Mouse (Mus musculus) embryonic stem cell, embryonic (primary cell): ENCODE results near the gene Ubxn4.
"Not testable (repeated sequence)": the region's sequence is repeated elsewhere in the genome, so short reads cannot be mapped to it uniquely, and the experiment has no call there.

ENCODE experiments used
- CTCF ChIA-PET, 4 experiments: fragments of 300-600 bp in 2 of 4; fragments of 350-600 bp in 2 of 4; sonication (Branson Sonifier 250); formaldehyde crosslinking; loops; one replicate each; lab custom pipeline; 2022; ENCODE audit warnings: inconsistent platforms in 2 of 4; lab: Charles Lee
- POLR2A ChIA-PET, 4 experiments: fragments of 300-600 bp in 2 of 4; fragments of 350-600 bp in 2 of 4; sonication (Branson Sonifier 250); formaldehyde crosslinking; loops; one replicate each; lab custom pipeline; 2022; ENCODE audit warnings: antibody characterized with exemption in 4 of 4, inconsistent platforms in 1 of 4; lab: Charles Lee

Gene Ubxn4

DNA sequence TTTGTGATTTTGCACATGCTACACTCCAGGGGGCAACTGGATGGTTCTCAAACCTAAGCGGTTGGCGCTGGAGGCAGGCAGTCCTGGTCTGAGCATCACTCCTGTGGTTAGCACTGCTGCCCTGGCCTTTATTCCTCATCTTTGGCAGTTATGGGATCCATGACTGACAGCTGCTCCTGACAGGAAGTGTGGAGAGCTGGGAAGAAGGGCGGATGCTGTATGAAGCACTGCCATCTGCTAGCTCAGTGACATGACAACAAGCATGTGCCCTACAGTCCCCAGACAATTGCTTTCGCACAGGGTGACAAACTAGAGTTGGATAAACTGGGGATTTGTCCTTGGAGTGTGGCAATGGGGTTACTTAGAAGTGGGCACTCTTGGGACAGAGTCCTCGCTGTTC, 46.5 kb downstream of the Ubxn4 start:
- POLR2A ChIA-PET, result interaction anchor here in 2 of 4 experiments (1.1 to 1.6 kb wide), 3 partner anchors 23 to 69 kb away, joined by 3 to 5 read pairs (median 3); partner anchors contain the start of gene Mcm6 (in 1 of the 2)
- CTCF ChIA-PET, result no interaction called here

DNA sequence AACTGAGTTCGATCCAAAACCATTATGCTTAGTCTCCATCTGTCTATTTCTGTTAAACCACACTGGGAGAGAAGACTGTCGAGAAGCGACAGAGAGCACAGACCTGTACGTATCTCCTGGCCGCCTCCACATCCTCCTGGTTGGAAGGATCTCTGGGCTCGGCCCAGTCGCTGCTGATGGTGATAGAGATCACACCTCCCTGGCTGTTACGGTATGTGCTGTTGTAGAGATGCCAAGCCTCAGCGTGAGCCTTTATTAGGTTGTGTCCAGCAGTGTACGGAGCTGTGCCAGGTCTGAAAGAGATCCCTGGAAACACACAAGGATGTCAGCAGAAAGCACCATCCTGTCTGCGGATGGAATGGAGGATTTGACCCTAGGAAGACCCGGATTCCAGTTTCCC, 49.8 kb downstream of the Ubxn4 start:
- CTCF ChIA-PET, result no interaction called here
- POLR2A ChIA-PET, result interaction anchor here in 2 of 4 experiments (0.8 to 1.5 kb wide), 2 partner anchors 123 to 510 kb away, joined by 3 read pairs; partner anchors contain the start of gene Dars (in 1 of the 2)

DNA sequence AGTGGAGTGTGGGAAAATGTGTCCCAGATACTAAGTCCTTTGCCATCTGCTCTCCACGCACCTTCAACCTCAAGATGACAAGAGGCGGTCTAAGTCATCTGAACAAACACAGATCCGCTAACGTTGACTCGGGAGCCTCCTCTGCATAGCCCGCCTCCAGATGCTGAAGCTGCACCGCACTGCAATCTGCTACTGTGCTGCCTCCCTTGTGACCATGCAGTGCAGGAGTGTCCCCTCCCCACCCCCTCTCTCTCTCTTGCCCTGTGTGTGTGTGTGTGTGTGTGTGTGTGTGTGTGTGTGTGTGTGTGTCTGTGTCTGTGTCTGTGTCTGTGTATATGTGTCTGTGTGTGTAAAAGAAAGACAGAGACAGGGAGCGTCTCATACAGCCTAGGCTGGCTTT, 51.5 kb downstream of the Ubxn4 start:
- CTCF ChIA-PET, result no interaction called here
- POLR2A ChIA-PET, result interaction anchor here in 2 of 4 experiments (0.6 to 1.4 kb wide), 5 partner anchors 12 to 122 kb away, joined by 3 to 6 read pairs (median 4); partner anchors contain the start of genes Dars (in 1 of the 2) and Mcm6 (in 1 of the 2)

DNA sequence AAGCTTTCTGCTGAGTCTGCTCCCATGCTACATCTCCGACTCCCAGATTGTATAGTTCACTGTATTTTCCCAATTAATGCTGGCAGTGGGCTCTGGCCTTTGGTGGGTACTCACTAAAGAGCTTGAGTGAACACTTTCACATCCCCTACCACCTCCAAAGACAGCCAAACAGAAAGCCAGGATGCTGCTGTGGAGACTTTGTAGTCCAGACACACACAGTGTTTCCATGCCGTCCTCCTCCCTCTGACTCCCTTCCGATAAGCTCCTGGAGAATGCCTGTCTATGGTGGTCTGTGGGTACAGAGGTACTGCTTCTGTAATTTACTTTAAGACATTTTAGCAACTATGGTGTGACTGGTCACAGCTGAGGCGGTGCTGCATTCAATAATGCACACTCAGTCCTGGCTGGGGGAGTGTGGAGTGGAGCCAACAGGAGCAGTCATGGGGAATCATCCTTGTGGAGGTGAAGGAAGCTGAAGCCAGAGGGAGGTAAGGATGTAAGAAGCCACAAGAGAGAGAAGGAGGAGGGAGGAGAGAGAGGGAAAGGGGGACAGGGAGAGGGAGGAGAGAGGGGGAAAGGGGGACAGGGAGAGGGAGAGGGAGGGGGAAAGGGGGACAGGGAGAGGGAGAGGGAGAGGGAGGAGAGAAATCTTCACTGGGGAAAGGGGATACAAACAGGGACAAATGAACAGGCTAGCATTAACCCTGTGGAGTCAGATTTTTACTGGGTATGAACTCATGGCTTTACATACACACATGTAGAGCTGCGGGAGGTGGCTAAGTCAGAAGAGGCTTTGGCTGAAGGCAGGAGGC, 52.2 kb downstream of the Ubxn4 start:
- ChIA-PET POLR2A (interaction anchor here in 2 of 4 experiments (0.6 to 1.4 kb wide), 5 partner anchors 11 to 121 kb away, joined by 3 to 6 read pairs (median 4); partner anchors contain the start of genes Dars (in 1 of the 2) and Mcm6 (in 1 of the 2)), CTCF (no interaction called here)

DNA sequence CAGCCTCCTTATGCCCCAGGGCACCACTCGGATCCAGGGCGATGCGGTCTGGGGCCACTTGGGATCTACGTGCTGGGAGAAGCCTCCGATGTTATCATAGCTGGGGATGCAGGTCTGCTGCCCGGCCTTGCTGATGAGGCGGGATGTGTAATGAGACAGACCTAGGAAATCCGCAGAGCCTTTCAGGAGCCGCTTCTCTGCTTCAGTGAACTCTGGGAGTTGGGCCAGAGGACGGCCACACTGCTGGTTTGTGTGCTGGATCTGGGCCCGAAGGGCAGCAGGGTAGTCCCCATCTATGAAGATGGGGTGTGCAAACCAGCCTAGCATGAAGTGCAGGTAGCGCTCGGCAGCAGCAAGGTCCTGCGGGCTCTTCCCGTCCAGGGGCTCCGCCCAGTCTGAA, 60.1 kb downstream of the Ubxn4 start:
- ChIA-PET CTCF (no interaction called here), POLR2A (interaction anchor here in 1 of 4 experiments (1.0 to 1.2 kb wide), 3 partner anchors 22 to 258 kb away, joined by 3 to 6 read pairs (median 3); no protein-coding TSS in a partner anchor)

DNA sequence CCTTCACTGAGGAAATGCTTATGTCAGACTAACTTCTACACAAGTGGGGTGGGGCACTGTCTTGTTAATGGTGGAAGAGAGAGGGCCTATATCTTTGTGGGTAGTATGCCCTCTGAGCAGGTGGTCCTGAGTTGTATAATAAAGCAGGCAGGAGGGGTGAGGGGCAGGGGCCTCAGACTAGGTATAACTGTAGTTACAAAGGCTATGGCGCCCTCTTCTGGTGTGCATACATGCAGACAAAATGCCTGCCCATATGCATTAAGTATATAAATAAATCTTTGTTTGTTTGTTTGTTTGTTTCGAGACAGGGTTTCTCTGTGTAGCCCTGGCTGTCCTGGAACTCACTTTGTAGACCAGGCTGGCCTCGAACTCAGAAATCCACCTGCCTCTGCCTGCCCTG, 65.3 kb downstream of the Ubxn4 start:
- ChIA-PET POLR2A (no interaction called here), CTCF (interaction anchor here in 1 of 4 experiments (1.1 kb wide), 1 partner anchor 23 kb away, joined by 3 read pairs; no protein-coding TSS in a partner anchor)

DNA sequence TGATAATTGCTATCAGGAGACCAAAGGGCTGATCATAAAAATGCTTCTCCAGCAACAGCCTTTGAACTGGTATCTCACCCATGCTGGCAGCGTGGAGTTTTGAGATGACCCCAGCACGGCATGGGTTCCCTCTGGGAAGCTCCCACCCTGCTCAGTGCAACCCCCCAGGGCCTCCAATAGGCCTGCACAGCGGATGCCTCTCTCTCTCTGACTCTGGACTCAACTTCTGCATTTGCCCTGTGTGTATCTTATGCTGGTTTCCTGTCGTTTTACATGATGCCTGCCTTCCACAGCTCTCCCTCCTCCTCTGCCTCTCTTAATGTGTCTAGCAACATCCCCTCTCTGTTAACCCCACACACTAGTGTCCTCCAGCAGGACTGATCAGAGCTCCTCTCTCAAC, 70.9 kb downstream of the Ubxn4 start:
- CTCF ChIA-PET, result no interaction called here
- POLR2A ChIA-PET, result interaction anchor here in 1 of 4 experiments (0.8 kb wide), 1 partner anchor 9 kb away, joined by 3 read pairs; no protein-coding TSS in a partner anchor

DNA sequence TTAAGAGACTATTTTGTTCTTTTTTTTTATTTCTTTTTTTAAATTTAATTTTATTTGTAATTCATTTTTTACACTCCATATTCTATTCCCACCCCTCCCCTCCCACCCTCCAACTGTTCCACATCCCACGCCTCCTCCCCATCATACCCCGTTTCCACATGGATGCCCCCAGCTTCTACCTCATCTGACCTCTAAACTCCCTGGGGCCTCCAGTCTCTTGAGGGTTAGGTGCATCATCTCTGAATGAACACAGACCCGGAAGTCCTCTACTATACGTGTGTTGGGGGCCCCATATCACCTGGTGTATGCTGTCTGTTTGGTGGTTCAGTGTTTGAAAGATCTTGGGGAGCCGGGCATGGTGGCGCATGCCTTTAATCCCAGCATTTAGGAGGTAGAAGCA, 75.5 kb downstream of the Ubxn4 start:
- POLR2A ChIA-PET, result interaction anchor here in 2 of 4 experiments (0.7 to 2.2 kb wide), 5 partner anchors 9 to 40 kb away, joined by 3 to 15 read pairs (median 3); partner anchors contain the start of gene Mcm6 (in 1 of the 2)
- CTCF ChIA-PET, result not testable (repeated sequence)

DNA sequence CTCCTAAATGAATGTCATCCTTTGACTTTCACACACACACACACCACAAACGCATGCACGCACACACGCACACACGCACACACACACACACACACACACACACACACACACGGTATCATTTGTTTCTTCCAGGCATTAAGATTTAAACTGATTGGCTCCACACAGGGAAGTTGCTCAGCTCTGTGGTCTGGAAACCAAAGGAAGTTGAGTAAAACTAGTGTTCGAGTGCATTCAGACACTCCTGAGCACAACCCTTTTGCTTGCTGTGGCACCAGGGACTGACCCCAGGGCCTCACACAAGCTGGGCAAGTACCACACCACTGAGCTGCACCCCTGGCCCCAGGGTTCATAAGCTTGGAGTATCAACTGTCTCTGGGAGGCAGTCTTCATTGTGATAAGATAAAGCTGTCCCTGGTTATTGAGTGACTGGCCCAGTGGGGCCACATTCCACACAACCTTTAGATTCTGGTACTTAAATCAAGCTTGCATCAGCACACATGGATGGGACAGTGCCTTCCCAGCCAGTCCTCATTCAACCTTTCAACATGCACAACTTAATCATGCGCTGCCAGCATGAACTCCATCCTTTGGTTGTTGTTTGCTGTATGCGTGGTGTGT, 79.4 kb downstream of the Ubxn4 start:
- ChIA-PET CTCF (interaction anchor here in 2 of 4 experiments (0.6 to 1.3 kb wide), 3 partner anchors 37 to 498 kb away, joined by 3 to 4 read pairs (median 3); partner anchors contain the start of gene Mcm6 (in 1 of the 2)), POLR2A (interaction anchor here in 3 of 4 experiments (0.7 to 29.2 kb wide), 8 partner anchors 8 to 562 kb away, joined by 3 to 654 read pairs (median 6); partner anchors contain the start of gene Mcm6 (in 2 of the 3))

DNA sequence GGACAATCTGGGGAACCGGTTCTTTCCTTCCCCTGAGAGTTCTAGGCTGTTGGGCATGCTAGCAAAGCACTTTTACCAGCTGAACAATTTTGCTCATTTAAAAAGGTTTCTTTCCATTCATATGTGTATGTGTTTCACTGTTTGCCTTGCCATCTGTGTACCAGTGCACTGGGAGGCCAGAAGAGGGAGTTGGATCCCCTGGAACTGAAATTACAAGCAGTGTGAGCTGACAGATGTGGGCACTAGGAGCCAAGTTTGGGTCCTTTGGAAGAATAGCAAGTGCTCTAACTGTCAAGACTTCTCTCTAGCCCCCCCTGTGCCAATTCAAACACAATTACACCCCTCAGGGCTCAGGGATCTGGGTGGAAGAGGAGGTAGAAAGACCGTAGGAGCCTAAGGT, 81.0 kb downstream of the Ubxn4 start:
- ChIA-PET POLR2A (interaction anchor here in 2 of 4 experiments (0.6 to 29.2 kb wide), 2 partner anchors 34 to 527 kb away, joined by 5 to 654 read pairs; partner anchors contain the start of gene Mcm6 (in 1 of the 2)), CTCF (no interaction called here)

DNA sequence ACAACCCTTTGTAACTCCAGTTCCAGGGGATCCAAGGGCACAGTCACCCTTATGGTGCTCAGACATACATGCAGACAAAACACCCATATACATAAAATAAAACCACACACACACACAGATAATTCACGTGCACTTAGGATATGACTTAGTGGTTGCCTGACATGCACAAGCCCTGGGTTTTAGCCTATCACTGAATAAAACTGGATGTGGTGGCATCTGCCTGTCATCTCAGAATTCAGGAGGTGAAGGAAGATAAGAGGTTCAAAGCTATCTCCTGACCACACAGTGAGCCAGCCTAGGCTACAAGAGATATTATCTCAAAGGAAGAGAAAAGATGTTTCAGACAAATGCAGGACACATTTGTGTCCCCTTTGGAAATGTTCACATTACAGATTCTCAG, 83.4 kb downstream of the Ubxn4 start:
- ChIA-PET POLR2A (interaction anchor here in 2 of 4 experiments (0.5 to 29.2 kb wide), 8 partner anchors 11 to 591 kb away, joined by 3 to 654 read pairs (median 3); partner anchors contain the start of gene Mcm6 (in 1 of the 2)), CTCF (no interaction called here)

DNA sequence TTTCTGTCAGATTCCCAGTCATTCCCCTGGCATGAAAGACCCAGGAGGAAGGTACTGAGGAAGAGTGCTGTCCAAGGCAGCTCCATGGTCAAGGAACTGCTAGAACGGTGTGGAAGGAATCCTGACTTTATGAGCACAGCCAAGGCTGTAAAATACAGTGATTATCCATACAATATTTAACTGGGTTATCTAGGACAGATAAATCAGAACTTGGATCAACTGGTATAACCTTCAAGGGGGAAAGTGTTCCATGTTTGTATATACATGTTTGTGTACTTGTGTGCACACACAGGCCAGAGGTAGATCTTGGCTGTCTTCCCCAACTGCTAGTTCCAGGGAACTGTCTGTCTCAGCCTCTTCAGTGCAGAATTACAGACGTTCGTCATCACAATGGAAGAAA, 84.5 kb downstream of the Ubxn4 start, which contains the start of gene Lct:
Gene Lct, minus strand, starts transcription at position 101 of the 400 bp plus-strand sequence.
- CTCF ChIA-PET, result no interaction called here
- POLR2A ChIA-PET, result interaction anchor here in 2 of 4 experiments (0.8 to 29.2 kb wide), 9 partner anchors 10 to 304 kb away, joined by 3 to 654 read pairs (median 3); partner anchors contain the start of genes Dars (in 1 of the 2) and Mcm6 (in 1 of the 2)
